Mouse (Mus musculus): Measurements from ENCODE around the gene Zfp993. TPM values are rescaled to one million over a fixed set of nuclear protein-coding genes. Genes with fewer than 3 reads are reported as not detected.
"Not testable (repeated sequence)": the region's sequence is repeated elsewhere in the genome, so short reads cannot be mapped to it uniquely, and the experiment has no call there.

Zfp993 gene
- 25.4 and 35.0 TPM in 2 replicates for total RNA-seq (2017)

- peak; percentile 96 to 99 for ATAC-seq (replicated peaks in 1 of 2; ENCODE audit: insufficient read depth in 1 of 2, low FRiP score in 2 of 2, low TSS enrichment in 1 of 2, low read depth in 1 of 2, poor library complexity in 2 of 2, severe bottlenecking in 2 of 2)
Measured at GRCm38 (mm10) chr4:146610774-146611400, at the start of gene Zfp993. Zfp993 (plus strand) TSS chr4:146610961.

GRCm38 (mm10) chr4:146579905-146580873, 30.6 kb upstream of the Zfp993 start:
- peak; percentile 56 to 71 for ATAC-seq (replicated peaks in 1 of 2; ENCODE audit: insufficient read depth in 1 of 2, low FRiP score in 2 of 2, low TSS enrichment in 1 of 2, low read depth in 1 of 2, poor library complexity in 2 of 2, severe bottlenecking in 2 of 2)

- peak; percentile 85 to 87 for ATAC-seq (replicated peaks in 1 of 2; ENCODE audit: insufficient read depth in 1 of 2, low FRiP score in 2 of 2, low TSS enrichment in 1 of 2, low read depth in 1 of 2, poor library complexity in 2 of 2, severe bottlenecking in 2 of 2)
Measured at GRCm38 (mm10) chr4:146603578-146604399, 7.0 kb upstream of the Zfp993 start.

DNA sequence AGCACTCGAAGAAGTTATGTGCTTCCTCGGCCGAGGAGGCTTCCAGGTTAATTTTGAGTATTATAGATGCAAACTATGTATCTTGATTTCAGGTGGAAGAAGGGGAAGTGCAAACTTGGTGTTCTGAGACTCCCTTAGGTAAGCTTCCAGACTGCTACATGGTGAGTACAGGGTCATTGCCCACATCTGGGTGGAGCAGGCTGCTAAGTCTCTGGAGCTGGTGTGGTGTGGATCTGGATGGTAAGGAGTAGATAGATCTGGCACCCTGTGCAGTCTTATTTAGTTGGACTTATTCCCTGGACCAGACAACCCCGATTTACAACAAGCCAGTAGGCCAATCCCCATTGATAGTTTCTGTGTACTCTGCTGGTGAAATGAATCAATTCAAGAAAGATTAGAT, 33.6 kb downstream of the Zfp993 start:
- ATAC-seq (replicated peaks in 1 of 2; ENCODE audit: insufficient read depth in 1 of 2, low FRiP score in 2 of 2, low TSS enrichment in 1 of 2, low read depth in 1 of 2, poor library complexity in 2 of 2, severe bottlenecking in 2 of 2), result 0 out of 4 replicates have a peak, but pooled peaks of 1 of the 2 experiments have one; percentile 9

DNA sequence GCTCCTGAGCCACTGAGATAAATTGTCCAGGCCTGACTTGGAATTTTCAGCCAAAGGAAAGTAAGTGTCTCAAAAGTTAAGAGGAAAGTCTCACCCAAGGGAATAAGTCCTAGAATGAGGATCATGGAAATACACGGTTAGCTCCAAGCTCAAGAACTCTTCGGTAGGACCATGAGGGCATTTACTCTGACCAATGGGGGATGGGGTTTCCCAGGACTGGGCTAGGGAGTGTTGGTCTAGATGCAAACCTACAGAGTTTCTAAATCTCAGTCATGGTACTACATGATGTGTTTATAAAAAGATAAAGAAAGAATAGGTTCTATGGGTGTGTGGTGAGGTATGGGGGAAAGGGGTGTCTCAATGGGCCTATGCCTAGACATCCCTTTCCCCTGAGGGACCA, 38.9 kb downstream of the Zfp993 start:
- not testable (repeated sequence) for ATAC-seq (replicated peaks in 1 of 2; ENCODE audit: insufficient read depth in 1 of 2, low FRiP score in 2 of 2, low TSS enrichment in 1 of 2, low read depth in 1 of 2, poor library complexity in 2 of 2, severe bottlenecking in 2 of 2)

DNA sequence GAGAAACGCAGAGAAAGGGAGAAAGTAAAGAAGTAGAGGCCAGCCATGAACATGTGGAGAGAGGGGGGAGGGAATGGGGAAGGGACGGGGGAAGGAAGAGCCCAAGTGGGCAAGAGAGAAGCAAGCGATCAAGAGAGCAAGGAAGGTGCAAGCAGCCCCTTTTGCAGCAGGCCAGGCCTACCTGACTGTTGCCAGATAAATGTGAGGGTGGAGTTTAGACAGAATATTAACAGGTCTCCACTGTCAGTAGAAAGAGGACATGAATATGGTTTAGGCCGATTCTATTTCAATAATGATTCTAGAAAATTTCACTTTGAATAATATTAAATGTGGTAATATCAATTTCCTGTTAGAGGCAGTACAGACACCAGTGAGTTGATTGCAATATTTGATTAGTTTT, 39.4 kb downstream of the Zfp993 start:
- not testable (repeated sequence) for ATAC-seq (replicated peaks in 1 of 2; ENCODE audit: insufficient read depth in 1 of 2, low FRiP score in 2 of 2, low TSS enrichment in 1 of 2, low read depth in 1 of 2, poor library complexity in 2 of 2, severe bottlenecking in 2 of 2)

GRCm38 (mm10) chr4:146650639-146651038, 39.9 kb downstream of the Zfp993 start:
- not testable (repeated sequence) for ATAC-seq (replicated peaks in 1 of 2; ENCODE audit: insufficient read depth in 1 of 2, low FRiP score in 2 of 2, low TSS enrichment in 1 of 2, low read depth in 1 of 2, poor library complexity in 2 of 2, severe bottlenecking in 2 of 2)

Other genes starting within 250 kb of the Zfp993 start
- 17.8 and 24.8 TPM in 2 replicates for gene Zfp992, start 161.9 kb upstream of the Zfp993 start, total RNA-seq (2017)
- not detected in 2 replicates for gene Zfp981, start 108.9 kb upstream of the Zfp993 start, total RNA-seq (2017)